Mouse (Mus musculus) Patski (cell line): Measurements from ENCODE around the gene Ptprs. TPM values are rescaled to one million over a fixed set of nuclear protein-coding genes. Genes with fewer than 3 reads are reported as not detected.

ENCODE experiments used
- ATAC-seq: fragments of 100-300 bp; one replicate; pipeline ENCODE4 v1.8.0; 2021
- CTCF ChIA-PET: fragments of 350-600 bp; sonication (Branson Sonifier 250); formaldehyde crosslinking; loops from one replicate; lab custom pipeline; 2022; ENCODE audit warnings: inconsistent platforms; lab: Charles Lee
- POLR2A ChIA-PET: fragments of 350-600 bp; sonication (Branson Sonifier 250); formaldehyde crosslinking; loops from one replicate; lab custom pipeline; 2022; ENCODE audit warnings: antibody characterized with exemption, inconsistent platforms; lab: Charles Lee
- DNase-seq: peaks from one replicate; pipeline ENCODE4 v3.0.0-alpha.2; 2011; ENCODE audit warnings: low read depth, low spot score
- H3K27me3 ChIP-seq: fragments of 371-371 bp; one replicate; pipeline ENCODE4 v1.5.1; 2021
- CTCF ChIP-seq: fragments of 100-300 bp; IDR thresholded peaks from one replicate; pipeline ENCODE4 v1.5.1; 2021
- in situ Hi-C: fragments of 300-500 bp; cut with MboI; formaldehyde crosslinking; loops from 3 replicates; pipeline ENCODE4 v1.11.1; 2018; ENCODE audit warnings: low pct_unique_long_range_greater_than_20kb, mixed read lengths
- polyA plus RNA-seq: library from polyadenylated mRNA; unstranded; gene quantifications from one replicate; pipeline ENCODE4 v1.2.3, GENCODE M21; 2021

The Ptprs gene
- polyA plus RNA-seq, 1 experiment from 2014 or later: 240 TPM

DNA sequence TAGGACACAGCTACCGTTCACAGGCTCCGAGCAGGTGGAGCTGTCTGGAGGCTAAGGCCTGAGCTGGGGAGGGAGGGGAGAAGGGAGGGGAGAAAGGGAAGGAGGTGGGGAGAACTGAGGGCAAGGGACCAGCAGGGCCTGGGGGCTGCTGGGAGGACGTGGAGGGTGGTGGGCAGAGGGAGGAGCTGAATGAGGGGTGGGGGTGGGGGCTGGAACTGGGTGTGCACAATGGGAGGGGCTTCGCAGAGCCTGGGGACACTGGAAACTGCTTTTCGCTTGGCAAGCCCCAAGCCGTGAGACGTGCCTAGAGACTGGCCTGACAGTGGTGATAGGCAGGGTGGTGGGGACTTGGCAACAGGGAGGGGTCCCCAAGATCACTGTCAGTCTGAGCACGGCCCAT is 7.0 kb downstream of the Ptprs start:
- POLR2A ChIA-PET: interaction anchor here (0.6 kb wide), 1 partner anchor 214 kb away, joined by 5 read pairs; no protein-coding TSS in a partner anchor
- in situ Hi-C loops: no loop called here
- ATAC-seq: no peak
- CTCF ChIA-PET: interaction anchor here (1.4 kb wide), 1 partner anchor 10 kb away, joined by 3 read pairs; no protein-coding TSS in a partner anchor
- TF ChIP-seq CTCF: no peak
- no peak for DNase-seq
- H3K27me3 ChIP-seq: no peaks in the 10 kb centered on the region

DNA sequence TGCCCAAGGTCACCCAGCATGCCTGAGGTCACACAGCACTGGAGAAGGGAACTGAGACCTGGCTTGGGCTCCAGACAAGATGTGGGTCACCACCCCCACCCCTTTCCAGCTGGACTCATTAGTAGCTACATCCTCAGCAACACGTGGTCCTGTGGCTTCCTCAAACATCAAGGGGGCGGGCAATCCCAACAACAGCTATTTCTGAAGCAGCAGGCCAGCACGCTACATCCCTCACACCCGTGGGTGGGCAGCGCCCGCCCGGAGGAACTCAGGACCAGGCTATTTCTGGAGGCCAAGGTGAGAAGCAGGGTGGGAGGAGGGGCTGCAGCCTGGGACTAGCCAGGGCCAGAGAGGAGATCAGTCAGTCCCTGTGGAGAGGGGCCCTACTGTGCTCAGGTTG is 7.4 kb downstream of the Ptprs start:
- no peak for DNase-seq
- CTCF ChIA-PET: no interaction called here
- no peaks in the 10 kb centered on the region for H3K27me3 ChIP-seq
- in situ Hi-C loops: no loop called here
- no peak for ATAC-seq
- no peak for TF ChIP-seq CTCF
- POLR2A ChIA-PET: interaction anchor here (0.6 kb wide), 1 partner anchor 214 kb away, joined by 5 read pairs; no protein-coding TSS in a partner anchor

DNA sequence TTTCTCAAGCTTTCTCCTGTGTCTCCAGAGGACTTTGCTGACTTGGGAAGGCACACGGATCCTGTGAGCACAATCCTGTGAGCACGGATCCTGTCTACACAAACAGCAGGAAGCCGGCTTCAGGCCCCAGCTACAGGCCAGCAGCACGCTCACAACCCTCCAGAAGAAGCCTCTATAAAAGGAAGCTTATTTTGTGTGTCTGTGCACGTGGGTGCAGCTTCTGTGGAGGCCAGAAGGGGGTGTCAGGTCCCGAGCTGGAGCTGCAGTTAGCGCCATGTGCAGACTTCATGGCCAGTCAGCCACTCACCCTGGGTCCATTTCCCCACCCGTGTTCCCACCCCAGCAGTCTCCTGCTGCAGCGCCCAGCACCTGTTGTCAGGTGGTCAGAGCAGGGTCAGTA is 7.9 kb downstream of the Ptprs start:
- ChIA-PET POLR2A (interaction anchor here (1.5 kb wide), 1 partner anchor 8 kb away, joined by 4 read pairs; the partner anchor contains the start of gene Ptprs), CTCF (no interaction called here)
- TF ChIP-seq CTCF: no peak
- H3K27me3 ChIP-seq: no peaks in the 10 kb centered on the region
- in situ Hi-C loops: no loop called here
- ATAC-seq: no peak
- no peak for DNase-seq

DNA sequence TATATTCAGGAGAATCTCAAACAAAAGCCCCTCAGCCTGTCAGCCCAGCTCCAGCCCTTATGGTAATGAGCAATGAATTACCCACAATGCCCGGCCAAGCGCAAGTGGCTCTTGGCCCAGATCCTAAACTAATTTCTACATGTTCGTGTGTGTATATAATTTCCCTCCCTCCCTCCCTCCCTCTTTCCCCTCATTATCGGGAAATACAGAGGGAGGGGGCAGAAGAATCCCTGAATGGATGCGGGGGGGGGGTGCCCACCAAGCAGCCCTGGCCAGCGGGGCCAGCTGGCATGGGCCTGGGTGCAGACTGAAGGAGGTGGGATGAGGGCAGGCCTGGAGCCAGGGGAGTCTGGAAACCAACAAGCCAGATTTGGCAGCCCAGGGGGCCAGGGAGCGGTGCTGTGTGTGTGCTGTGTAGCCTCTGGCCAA is 8.8 kb downstream of the Ptprs start:
- ATAC-seq: no peak
- in situ Hi-C loops: no loop called here
- TF ChIP-seq CTCF: no peak
- POLR2A ChIA-PET: interaction anchor here (1.5 kb wide), 1 partner anchor 9 kb away, joined by 4 read pairs; the partner anchor contains the start of gene Ptprs
- H3K27me3 ChIP-seq: no peaks in the 10 kb centered on the region
- no peak for DNase-seq
- CTCF ChIA-PET: no interaction called here

DNA sequence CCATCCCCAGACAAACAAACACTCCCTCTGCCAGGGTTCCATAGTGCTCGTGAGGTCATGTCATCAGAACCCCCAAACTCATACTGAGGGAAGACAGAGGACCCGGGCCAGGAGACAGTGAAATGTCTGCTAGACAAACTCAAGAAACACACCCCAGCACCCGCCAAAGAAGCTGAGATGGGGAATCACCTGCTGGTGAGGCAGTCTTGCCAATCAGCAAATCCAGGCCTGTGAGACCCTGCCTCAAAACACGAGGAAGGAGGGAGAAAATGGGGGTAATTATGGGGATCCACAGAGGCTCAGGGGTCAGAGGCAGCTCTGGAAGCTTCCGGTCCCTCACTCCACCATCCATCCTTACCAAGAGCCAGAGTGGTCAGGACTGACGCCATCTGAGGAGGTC is 9.5 kb downstream of the Ptprs start:
- DNase-seq: no peak
- POLR2A ChIA-PET: no interaction called here
- ATAC-seq: no peak
- no peak for TF ChIP-seq CTCF
- in situ Hi-C loops: no loop called here
- H3K27me3 ChIP-seq: no peaks in the 10 kb centered on the region
- CTCF ChIA-PET: no interaction called here

DNA sequence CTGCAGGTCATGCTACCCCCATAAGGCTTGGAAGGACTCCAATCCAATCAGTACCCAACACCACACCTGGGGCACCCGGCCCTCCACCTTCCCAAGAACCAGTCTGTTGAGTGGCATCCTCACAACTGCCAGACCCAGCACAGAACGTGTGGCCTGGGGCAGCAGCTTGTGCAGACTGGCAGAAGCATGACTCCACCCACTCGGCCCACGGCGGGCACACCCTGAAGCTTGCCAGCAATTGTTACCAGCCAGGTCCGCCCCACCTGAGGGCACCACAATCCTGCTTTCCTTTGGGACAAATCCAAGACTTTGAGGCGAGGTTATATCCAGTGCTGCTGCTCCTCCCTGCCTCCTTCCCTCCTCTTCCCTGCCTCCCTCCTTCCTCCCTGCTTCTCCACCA is 11.5 kb downstream of the Ptprs start:
- ChIA-PET CTCF (no interaction called here), POLR2A (no interaction called here)
- ATAC-seq (no peak), DNase-seq (no peak)
- H3K27me3 ChIP-seq: no peaks in the 10 kb centered on the region
- in situ Hi-C loops: no loop called here
- TF ChIP-seq CTCF: no peak

DNA sequence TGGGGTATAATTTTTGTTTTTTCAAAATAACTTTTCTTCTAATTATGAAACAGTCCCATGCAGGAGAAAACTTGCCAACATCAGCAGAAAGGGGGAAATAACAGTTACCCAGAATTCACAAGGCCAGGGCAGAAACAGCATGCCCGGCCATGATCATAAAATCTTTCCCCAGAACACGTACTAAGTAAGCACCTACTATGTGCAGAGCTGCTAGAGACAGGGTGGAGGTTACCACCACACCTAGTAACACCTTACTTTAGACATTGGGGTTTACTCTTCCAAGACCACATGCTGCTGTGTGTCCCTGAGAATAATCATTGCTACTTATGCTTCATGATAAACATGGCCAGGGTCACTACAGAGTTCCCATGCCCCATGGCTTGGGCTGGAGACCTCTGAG is 11.9 kb downstream of the Ptprs start:
- H3K27me3 ChIP-seq: no peaks in the 10 kb centered on the region
- ChIA-PET POLR2A (no interaction called here), CTCF (no interaction called here)
- in situ Hi-C loops: no loop called here
- TF ChIP-seq CTCF: no peak
- no peak for DNase-seq
- no peak for ATAC-seq

DNA sequence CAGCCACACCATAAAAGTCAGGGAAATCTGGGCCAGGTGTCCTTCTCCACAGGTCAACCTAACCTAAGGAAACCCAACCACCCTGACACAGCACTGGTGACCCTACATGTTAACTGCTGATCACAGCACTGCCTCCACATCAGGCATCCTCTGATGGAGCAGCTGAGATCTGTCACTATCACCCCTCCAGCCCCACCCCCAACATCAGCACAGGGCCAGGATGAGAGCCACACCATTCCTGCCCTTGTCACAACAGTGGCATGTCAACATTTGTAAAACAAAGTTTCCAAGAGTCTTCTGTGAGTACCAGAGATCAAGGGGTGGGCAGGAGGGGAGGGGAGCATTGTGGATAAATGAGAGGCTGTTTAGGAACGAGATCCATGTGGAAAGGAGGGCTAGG is 12.8 kb downstream of the Ptprs start:
- CTCF ChIA-PET: no interaction called here
- DNase-seq (no peak), ATAC-seq (no peak)
- in situ Hi-C loops: no loop called here
- no peak for TF ChIP-seq CTCF
- no peaks in the 10 kb centered on the region for H3K27me3 ChIP-seq
- POLR2A ChIA-PET: no interaction called here

DNA sequence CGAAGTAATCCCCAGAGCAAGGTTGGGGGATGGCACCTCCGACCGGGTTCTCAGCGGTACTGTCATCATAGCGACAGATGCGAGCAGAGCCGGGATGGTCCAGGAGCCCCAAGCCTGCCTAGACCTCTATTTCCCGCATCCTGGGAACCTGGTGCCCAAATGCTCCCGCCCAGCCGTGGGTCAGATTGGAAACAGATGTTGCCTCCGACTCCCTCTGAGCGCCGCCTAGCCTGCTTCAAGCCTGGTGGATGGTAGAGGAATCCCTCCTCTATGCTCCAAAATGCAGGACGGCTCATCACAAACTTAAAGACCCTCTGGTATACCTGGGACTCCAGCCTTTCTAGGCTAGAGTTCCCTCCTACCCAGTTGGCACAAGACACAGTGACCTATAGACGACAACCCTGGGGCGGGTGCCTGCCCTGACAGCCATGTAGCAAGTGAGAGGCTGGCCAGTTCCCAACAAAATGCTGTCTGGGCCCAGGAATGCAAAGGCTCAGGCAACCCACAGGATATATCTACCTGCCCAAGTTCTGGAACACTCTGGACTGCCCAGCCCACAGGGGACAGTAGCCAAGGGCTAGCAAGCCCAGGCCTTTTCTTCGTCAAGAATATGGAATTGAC is 13.3 kb downstream of the Ptprs start:
- POLR2A ChIA-PET: no interaction called here
- no peak for TF ChIP-seq CTCF
- CTCF ChIA-PET: interaction anchor here (1.1 to 1.5 kb wide), 2 partner anchors 16 to 17 kb away, joined by 3 to 4 read pairs; no protein-coding TSS in a partner anchor
- ATAC-seq (no peak), DNase-seq (no peak)
- in situ Hi-C loops: no loop called here
- H3K27me3 ChIP-seq: no peaks in the 10 kb centered on the region

DNA sequence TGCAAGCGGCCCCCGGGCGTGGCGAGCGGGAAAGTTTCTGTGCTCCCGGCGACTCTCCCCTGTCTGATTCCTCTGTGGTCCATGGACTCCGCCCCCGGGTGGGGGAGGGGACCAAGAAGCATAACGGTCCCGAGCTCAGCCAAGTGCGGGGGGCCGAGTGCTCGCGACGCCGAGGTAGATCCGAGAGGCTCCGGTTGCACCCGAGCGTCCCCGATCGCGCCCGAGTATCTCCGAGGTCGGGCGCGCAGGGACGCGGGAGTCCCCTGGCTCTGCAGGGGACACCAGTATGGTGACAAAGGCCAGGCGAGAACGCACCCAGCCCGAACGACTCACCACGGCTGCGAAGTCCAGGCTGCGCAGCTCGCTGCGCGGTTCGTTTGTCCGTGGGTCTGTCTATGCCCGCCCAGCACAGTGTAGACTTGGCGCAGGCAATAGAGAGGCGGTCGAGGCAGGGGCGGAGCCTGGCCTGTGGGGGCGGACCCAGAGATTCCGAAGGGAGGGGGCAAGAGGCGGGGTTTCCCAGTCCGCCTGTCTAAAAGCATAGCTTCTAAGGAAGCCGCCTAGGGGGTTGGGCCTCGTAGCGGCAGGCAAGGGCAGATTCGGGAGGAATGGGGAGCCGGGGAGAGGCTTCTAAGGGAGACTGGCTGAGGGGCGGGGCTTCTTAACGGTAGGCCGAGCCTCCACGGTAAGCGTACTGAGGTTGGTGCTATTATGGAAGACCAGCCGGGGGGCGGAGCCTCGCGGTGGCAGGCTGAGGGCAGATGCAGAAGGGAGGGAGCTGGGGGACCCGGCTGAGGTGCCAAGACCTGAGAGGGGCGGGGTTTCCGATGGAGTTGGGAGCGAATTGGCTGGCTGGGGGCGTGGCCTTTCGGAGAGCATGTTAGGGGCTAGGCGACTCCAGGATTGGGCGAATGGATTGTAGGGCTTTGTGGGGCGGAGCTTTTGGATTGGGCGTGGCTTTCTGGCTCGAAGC is 14.2 kb downstream of the Ptprs start:
- ATAC-seq (peak; percentile 89), DNase-seq (peak; percentile 95)
- ChIA-PET POLR2A (interaction anchor here (0.6 kb wide), 1 partner anchor 9 kb away, joined by 4 read pairs; no protein-coding TSS in a partner anchor), CTCF (interaction anchor here (1.1 to 1.5 kb wide), 3 partner anchors 17 to 94 kb away, joined by 3 to 4 read pairs (median 3); no protein-coding TSS in a partner anchor)
- TF ChIP-seq CTCF: no peak
- in situ Hi-C loops: no loop called here
- no peaks in the 10 kb centered on the region for H3K27me3 ChIP-seq

DNA sequence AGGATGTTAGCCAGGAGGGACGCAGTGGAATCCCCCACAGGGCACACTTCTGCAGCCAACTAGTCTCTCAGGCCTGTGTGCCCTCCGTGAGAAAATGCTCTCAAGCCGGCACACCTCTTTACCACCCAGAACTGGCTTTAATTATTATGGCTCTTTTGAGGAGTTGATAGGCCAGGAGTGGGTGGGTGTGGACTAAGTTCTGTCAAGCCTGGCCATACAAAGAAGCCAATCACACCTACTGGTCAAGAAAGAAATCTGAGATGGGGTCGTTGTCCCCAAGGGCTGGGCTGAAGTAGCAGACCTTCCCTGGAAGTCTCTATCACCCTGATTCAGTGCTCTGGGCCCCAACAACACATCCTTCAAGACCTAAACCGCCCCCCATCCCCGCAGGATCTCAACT is 15.4 kb downstream of the Ptprs start:
- no peaks in the 10 kb centered on the region for H3K27me3 ChIP-seq
- in situ Hi-C loops: no loop called here
- ChIA-PET CTCF (no interaction called here), POLR2A (no interaction called here)
- no peak for ATAC-seq
- no peak for TF ChIP-seq CTCF
- DNase-seq: no peak
